Mouse (Mus musculus) induced T-regulatory cell, adult 2 months (primary cell): Measurements from ENCODE around the gene Dpp3.
"Not testable (repeated sequence)": the region's sequence is repeated elsewhere in the genome, so short reads cannot be mapped to it uniquely, and the experiment has no call there.

Experiments
- DNase-seq: peaks from one replicate; pipeline ENCODE4 v3.0.0-alpha.2; 2012; ENCODE audit warnings: low read depth

Gene Dpp3

DNA sequence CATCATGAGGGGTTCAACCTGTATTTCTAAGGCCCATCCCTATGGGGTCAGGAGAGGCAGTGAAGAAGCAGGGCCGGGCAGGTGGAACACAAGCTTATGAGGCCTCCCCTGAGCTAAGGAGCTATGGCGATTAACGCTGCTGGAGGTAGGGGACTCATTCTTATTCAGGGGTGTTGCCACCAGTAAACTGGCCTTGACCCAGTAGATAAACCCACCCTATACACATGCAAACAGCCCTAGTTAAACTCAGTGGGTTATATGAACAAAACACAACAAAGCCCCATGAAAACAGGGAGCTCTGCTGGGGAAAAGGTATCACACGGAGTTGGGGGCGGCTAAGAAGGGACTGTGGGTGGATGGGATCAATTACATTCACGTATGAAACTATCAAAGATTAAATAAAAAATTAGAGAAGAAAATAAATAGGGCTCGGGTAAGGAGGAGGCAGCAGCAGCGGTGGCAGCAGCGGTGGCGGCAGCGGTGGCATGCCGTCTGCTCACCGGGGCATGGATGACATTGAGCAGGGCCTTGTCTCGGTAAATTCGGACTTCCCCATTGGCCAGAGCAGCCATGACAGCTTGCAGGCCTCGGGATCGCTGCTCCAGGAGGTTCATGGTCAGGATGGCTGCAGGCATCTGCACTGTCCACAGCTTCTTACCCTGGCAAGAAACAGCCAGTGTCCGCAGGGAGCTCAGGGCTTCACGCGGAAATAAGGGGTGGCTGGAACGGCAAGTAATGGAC lies 31.1 kb downstream of the Dpp3 start:
- no peak for DNase-seq

DNA sequence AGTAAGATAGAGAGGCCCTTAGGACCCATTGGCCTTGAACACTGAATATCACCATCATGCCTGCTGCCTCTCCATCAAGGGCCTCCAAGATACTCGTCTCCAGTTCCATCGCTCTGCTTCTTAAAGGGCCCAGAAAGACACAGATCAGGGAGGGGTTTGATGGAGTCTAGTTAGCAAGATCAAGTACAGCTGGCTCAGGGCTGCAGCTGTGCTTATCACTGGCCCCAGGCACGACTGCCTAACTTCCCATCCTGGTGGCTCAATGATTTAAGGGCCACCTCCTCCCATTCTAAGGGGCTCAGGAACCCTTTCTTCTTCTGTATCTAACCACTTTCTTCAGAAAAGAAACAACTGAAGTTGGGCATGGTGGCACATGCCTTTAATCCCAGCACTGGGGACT lies 36.3 kb downstream of the Dpp3 start:
- DNase-seq: no peak

DNA sequence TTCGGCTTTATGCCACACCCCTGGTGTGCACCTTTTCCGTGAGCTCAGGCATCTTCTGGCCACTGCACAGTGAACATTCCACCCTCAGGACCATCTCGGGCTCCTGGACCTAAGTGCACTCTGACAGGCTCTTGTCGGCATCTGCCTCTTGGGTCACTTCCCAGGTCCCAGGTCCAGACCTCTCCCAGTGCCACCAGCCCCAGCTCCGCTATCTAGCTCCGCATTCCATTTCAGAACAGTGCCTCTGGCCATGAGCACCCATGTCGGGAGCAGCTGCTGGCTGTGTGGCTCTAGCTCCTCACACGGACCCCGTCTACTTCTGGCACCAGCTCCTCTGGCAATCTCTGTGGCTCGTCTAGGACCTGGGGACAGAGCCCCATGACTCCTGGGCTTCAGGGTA lies 38.3 kb downstream of the Dpp3 start:
- DNase-seq: no peak

DNA sequence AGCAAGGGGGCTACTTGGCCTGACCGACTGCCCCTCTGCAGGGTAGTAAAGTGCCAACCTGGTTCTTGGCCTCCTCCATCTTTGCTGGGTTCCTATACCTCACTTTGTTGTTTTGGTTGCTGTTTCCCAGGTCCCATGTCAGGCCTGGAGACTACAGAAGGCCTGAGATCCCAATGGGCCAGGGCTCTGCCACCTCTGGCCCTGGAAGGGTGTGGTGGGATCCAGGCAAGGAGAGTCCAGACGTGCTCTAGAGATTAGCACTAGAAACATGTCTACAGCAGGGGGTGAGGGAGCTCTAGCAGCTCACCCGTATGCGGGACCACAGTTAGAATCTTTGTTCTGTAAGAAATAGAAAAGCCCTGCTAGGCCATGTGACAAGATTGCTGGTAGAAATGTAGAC lies 44.1 kb downstream of the Dpp3 start:
- DNase-seq: no peak

DNA sequence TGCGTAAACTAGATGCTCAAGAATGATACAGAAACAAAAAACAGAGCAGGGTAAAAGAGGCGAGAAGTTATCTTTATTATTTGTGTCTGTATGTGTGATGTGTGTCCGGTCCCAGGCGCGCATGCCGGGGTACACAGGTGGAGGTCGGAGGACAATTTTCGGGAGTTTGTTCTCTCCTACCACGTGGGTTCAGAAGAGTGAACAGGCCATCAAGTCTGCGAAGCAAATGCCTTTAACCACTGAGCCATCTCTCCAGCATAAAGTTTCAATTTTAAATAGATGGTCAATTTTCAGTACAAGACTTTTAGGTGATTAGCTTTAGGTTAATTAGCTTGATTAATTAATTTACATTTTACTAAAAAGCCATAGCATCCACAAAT lies 48.8 kb downstream of the Dpp3 start:
- DNase-seq: no peak

DNA sequence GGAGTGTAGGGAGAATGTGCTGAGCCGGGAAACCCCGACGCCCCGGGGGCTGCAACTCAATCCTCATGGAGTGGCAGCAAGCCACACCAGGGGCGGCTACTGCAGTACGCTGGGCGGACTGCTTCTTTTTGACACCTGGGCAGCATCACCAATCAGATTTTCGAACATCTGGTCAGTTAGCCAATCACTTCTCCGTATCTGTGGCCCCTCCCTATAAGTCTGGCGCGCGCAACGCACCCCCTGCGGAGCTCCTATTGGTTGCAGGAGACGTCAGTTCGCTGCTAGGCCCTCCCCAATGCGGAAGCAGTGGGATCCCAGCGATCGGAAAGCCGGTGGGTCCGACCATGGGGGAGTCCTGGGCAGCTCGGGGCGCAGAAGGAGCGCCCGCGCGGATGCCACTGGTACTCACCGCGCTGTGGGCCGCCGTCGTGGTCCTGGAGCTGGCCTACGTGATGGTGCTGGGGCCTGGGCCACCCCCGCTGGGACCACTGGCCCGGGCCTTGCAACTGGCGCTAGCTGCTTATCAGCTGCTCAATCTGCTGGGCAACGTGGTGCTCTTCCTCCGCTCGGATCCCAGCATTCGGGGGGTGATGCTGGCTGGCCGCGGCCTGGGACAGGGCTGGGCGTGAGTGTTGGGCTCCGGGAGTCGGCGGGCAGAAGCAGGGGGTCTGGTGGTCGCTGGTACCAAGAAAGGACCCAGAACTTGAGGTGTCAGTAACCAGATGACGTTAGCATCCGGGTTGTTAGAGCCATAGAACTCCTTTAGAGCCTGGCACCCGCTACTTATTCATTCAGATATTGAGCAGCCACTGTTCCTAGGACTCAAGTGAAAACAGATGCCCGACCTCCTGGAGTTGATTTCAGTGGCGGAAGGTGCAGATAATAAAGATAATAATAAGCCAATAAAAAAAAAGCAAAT lies 49.4 kb downstream of the Dpp3 start, which contains the start of gene Zdhhc24:
TSS of gene Zdhhc24 (plus strand) at position 264 of the 919 bp plus-strand sequence.
- peak; percentile 97 for DNase-seq

DNA sequence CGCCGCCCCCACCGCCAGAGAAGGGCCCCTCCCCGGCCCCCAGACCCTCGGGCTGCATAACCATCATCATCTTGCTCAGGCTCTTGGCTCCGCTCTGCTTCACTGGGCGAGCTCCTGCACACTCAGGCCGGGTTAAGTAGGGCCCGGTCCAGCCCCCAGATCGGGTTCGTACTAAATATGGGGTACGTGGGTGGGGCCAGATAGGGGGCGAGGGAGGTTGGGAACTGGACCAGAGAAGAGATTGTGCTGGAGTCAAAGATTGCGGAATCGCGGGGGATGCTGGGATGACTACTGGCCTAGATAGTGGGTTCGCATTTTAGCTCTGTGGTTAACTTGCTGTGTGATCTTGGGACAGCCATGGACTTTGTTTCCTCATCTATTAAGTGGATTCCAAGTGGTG lies 50.3 kb downstream of the Dpp3 start, which contains the start of gene Actn3:
TSS of gene Actn3 (minus strand) at position 125 of the 400 bp plus-strand sequence.
- DNase-seq: no peak

DNA sequence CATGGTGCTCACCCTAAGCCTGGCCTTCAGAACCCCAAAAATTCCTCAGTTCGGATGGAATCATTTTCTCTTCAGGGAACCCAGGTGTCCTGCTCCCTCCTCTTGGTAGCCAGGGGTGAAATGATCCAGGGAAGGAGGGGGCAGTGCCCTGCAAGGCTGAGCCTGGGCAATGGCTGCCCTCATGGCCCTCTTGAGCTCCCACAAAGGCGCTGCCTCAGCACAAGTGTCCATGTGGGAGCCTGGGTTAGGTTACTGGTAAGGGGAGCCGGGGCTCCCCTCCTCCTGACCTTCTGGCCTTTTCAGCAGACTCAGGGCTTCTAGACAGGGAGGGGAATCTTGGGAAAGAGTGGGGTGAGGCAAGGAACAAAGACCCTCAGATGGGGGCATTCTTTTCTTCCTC lies 51.3 kb downstream of the Dpp3 start:
- no peak for DNase-seq

DNA sequence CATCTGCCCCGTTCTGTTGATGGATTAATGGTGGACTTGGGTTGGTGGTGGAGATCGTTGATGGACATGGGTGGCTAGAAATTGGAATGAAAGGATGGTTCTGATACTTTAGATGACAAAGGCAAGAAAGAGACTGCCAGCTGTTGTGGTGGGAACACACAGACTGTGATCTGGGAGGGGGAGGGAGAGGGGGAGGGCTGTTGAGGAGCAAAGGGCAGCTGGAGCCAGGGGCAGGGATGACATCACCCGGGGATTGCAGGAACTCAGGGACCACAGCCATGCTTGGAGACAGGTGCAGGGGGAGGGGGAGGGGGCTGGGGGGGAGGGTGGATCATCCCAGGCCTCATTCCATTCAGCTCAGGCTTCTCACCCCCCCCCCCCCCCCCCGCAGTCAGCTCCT lies 51.8 kb downstream of the Dpp3 start:
- DNase-seq: no peak

DNA sequence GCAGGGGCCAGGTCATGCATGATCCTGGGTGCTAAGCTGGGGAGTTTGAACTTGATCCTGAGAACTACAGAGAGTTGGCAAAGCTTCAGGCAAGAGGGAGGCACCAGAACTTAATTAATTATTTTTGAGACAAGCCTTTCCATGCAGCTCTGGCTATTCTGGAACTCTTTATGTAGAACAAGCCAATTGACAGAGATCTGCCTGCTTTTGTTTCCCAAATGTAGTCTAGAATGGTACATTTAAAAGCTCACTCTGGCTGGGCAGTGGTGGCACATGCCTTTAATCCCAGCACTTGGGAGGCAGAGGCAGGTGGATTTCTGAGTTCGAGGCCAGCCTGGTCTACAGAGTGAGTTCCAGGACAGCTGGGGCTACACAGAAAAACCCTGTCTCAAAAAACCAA lies 53.5 kb downstream of the Dpp3 start:
- DNase-seq: not testable (repeated sequence)

DNA sequence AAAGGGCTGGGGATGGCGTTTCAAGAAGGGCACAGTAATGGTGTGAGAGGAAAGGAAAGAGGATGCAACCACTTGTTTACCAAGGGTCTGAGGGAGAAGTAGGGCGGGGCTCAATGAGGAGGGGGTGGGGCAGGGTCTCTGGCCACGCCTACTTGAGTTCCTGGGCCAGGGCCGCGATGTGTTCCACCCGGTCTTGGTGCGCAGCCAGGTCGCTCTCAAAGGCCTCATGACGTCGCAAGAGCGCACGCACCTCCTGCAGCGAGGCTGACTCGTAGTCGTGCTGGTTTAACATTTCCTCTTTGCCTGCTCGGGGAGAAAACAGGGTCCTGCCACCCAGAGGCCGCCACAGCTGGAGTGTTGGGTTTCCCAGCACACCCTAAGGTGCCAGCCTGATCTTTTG lies 62.9 kb downstream of the Dpp3 start:
- peak; percentile 62 for DNase-seq

DNA sequence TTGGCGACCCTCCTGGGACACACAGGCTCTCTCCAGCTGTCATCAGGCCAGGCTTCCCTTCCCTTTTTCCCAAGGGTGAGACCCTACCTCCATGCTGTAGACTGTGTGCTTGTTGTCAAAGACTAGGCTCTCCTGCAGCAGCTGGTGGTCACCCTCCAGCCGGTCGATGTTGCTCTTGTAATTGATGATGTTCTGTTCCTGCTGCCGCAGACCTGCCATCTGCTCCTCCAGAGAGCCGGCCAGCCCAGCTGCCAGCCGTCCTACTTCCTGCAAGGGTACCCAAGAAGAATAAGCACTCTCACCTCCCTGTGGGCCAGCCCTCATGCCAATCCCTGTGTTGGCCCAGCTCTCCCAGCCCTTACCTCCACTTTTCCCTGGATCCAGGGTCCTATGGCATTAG lies 65.0 kb downstream of the Dpp3 start:
- no peak for DNase-seq

DNA sequence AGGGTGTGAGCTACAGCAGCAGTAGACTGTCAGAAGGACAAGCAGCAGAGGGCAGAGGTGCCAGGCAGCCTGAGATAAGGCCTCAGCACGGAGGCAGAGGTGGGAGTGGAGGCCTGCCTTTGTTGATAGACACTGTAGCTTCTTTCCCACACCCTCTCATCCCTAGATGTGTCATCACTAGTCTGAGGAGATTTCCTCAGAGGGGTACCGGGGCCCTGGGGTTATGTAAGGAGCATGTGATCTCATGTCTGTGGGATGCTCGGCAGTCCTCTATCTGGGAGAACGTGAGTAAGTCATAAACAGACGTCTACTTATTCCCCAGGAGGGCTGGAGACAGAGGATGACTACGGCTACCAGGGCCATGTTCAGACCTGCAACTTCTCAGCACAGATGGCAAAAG lies 69.0 kb downstream of the Dpp3 start:
- no peak for DNase-seq
